Mouse (Mus musculus): Measurements from ENCODE around the gene Olfr1496. TPM values are rescaled to one million over a fixed set of nuclear protein-coding genes. Genes with fewer than 3 reads are reported as not detected.
"Not testable (repeated sequence)": the region's sequence is repeated elsewhere in the genome, so short reads cannot be mapped to it uniquely, and the experiment has no call there.

The Olfr1496 gene
- total RNA-seq (2021) = not detected

- intact Hi-C loops (cut with DNase I) = no loop called here
Observed at GRCm38 (mm10) chr19:13777578-13777977, at the start of gene Olfr1496. Olfr1496 (plus strand) TSS chr19:13777878.

GRCm38 (mm10) chr19:13739428-13739827 lies 38.2 kb upstream of the Olfr1496 start, which contains the start of gene Olfr1494:
Olfr1494 (plus strand) TSS chr19:13739728.
- DNase-seq = no peak
- intact Hi-C loops (cut with DNase I) = no loop called here

More at GRCm38 (mm10) chr19:13777578-13777977, at the start of gene Olfr1496:
- DNase-seq = no peak

DNA sequence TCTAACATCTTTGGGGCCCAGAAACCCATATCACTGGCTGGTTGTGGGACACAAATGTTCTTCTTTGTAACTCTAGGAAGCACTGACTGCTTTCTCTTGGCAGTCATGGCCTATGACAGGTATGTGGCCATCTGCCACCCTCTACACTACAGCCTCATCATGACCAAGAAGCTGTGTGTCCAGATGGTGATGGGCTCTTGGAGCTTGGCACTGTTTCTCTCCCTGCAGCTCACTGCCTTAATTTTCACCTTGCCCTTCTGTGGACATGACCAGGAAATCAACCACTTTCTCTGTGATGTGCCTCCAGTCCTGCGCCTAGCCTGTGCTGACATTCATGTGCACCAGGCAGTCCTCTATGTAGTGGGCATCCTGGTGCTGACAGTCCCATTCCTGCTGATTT lies 28.3 kb upstream of the Olfr1496 start:
- intact Hi-C loops (cut with DNase I) = no loop called here
- DNase-seq = peak; percentile 36

- no peak for DNase-seq
- intact Hi-C loops (cut with DNase I) = no loop called here
Observed at GRCm38 (mm10) chr19:13764306-13764705, 13.4 kb upstream of the Olfr1496 start, which contains the start of gene Olfr1495. Olfr1495 (plus strand) TSS chr19:13764606.

- intact Hi-C loops (cut with DNase I) = no loop called here
- DNase-seq = peak; percentile 3
Observed at GRCm38 (mm10) chr19:13768565-13769276, 9.0 kb upstream of the Olfr1496 start.

DNA sequence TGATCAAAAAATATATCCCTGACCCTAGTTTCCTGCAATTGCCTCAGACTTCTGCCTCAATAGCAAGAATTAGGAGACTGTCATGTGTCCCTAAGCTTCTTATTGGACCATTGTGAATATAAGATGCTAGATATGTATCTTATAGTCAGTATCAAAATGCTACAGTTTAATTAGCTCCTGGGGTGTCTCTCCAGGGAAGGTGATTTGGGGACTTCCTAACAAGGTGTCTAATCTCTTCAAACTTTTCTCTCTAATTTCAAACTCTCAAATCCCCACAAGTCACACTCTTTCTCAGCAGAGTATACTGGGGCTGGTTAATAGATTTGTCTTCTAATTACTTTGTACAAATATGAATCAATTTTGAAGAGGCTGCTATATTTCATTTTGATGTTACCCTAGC lies 20.4 kb downstream of the Olfr1496 start, which contains the start of gene Olfr1497:
Gene Olfr1497 (minus strand): TSS at position 101 of the 400 bp plus-strand sequence.
- intact Hi-C loops (cut with DNase I) = no loop called here
- DNase-seq = no peak

DNA sequence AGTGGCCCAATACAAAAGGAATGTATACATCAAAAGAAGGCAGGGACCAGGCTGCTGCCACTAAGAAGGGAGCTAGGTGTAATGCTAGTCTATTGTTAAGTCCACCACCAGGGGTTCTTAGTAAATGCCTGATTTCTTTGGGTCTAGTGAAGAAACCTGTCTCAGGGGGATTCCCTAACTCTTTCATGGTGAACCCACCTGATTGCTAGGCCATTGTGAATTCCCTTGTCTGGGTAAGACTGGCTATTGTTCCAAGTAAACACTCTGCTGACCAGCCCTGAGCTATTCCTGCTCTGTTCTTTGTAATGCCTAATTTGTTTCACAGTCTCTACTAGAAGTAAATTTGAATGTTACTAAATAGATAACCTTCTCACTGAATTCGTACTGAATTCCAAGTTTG lies 27.8 kb downstream of the Olfr1496 start:
- DNase-seq; intact Hi-C loops (cut with DNase I): not testable (repeated sequence)

GRCm38 (mm10) chr19:13812823-13813222 lies 35.1 kb downstream of the Olfr1496 start:
- intact Hi-C loops (cut with DNase I) = no loop called here
- no peak for DNase-seq

DNA sequence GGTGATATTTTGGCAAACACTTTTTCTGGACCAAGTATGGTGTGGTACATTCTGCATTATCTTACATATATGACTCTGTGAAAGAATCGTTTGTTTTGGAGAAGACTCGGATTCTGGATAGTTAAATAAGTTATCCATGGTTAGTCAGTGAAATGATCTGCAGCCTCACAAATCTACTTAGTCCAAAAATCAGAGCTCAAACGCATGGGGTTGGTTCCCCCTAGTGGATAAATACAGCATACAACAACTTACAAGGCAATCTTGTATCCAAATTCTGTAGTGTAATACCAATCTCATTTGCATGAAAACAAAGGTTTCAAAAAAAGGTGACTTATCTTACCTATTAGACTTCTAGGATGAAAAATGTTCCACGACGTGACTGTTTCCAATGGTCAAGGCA lies 41.1 kb downstream of the Olfr1496 start:
- no peak for DNase-seq
- intact Hi-C loops (cut with DNase I) = no loop called here

DNA sequence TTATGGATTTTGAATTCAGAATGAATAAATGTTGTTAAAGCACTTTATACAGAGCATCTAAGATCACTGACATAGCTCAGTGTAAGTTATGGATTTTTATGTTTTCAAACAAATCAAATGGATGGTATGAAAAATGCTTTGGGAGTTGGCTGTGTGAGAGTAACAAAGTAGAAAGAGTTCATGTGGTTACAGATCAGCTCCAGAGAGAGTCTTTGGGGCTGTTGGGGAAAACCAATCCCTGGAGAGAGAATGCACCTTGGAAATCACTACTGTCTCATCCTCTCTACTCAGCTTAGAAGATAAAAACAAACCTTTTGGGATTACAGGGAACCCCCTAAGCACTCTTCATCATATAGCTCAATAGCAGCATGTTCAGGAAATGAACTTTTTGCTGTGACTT lies 41.7 kb downstream of the Olfr1496 start, which contains the start of gene Olfr1499:
Gene Olfr1499 (minus strand): TSS at position 101 of the 400 bp plus-strand sequence.
- intact Hi-C loops (cut with DNase I) = no loop called here
- DNase-seq = no peak

GRCm38 (mm10) chr19:13820847-13821246 lies 43.2 kb downstream of the Olfr1496 start:
- no peak for DNase-seq
- intact Hi-C loops (cut with DNase I) = no loop called here

- intact Hi-C loops (cut with DNase I) = no loop called here
- DNase-seq = no peak
Observed at GRCm38 (mm10) chr19:13828447-13828846, 50.8 kb downstream of the Olfr1496 start.

- intact Hi-C loops (cut with DNase I) = no loop called here
- DNase-seq = no peak
Observed at GRCm38 (mm10) chr19:13830388-13830787, 52.7 kb downstream of the Olfr1496 start, which contains the start of gene Olfr1500. Olfr1500 (minus strand) TSS chr19:13830488.

Other genes with a start within 250 kb of the Olfr1496 start
- not detected for gene Olfr1480, start 250.0 kb upstream of the Olfr1496 start, total RNA-seq (2021)
- not detected for gene Olfr1484, start 194.4 kb upstream of the Olfr1496 start, total RNA-seq (2021)
- gene Olfr1487, start 160.5 kb upstream of the Olfr1496 start, total RNA-seq (2021) = not detected
- gene Olfr1489, start 146.3 kb upstream of the Olfr1496 start, total RNA-seq (2021) = not detected
- not detected for gene Olfr1490, start 126.8 kb upstream of the Olfr1496 start, total RNA-seq (2021)
- gene Olfr1491, start 80.6 kb upstream of the Olfr1496 start, total RNA-seq (2021) = not detected
- gene Olfr1493-ps1, start 54.6 kb upstream of the Olfr1496 start, total RNA-seq (2021) = not detected
- not detected for gene Olfr1494, start 38.1 kb upstream of the Olfr1496 start, total RNA-seq (2021)
- gene Olfr1495, start 13.3 kb upstream of the Olfr1496 start, total RNA-seq (2021) = not detected
- gene Olfr1497, start 20.3 kb downstream of the Olfr1496 start, total RNA-seq (2021) = not detected
- not detected for gene Olfr1499, start 41.6 kb downstream of the Olfr1496 start, total RNA-seq (2021)
- gene Olfr1500, start 52.6 kb downstream of the Olfr1496 start, total RNA-seq (2021) = not detected
- gene Olfr1501, start 72.8 kb downstream of the Olfr1496 start, total RNA-seq (2021) = not detected
- gene Olfr1502, start 83.9 kb downstream of the Olfr1496 start, total RNA-seq (2021) = not detected
- not detected for gene Olfr1504, start 120.0 kb downstream of the Olfr1496 start, total RNA-seq (2021)
- not detected for gene Olfr1505, start 135.7 kb downstream of the Olfr1496 start, total RNA-seq (2021)

All from left cerebral cortex, postnatal 4 days (tissue).